Comparison of ENCODE assay signal across 12 mouse cellular contexts in genomic region chr15:95906891-95907290, GRCm38 (mm10).
DNase-seq lines count a peak whose midpoint lies in the region; ATAC-seq and TF ChIP-seq lines count a peak whose summit lies in the region.
"Had no signal": no experiment of that assay in that cellular context is flagged by ENCODE, and none has a peak within 500 bp of the region (broad histone marks: within the 10 kb centered on the region; RNA-seq: fewer than 3 reads in every experiment).

No protein-coding gene starts in this region.

- H3K27me3 ChIP-seq in forebrain, postnatal 0 days (ENCODE audit: insufficient read depth, low read length): no peaks in the 10 kb centered on the region
- H3K27me3 ChIP-seq in forebrain, embryonic 14.5 days (replicated peaks; ENCODE audit: control insufficient read depth, insufficient read depth, low read length): no peaks in the 10 kb centered on the region
- H3K27me3 ChIP-seq in kidney, embryonic 16.5 days (ENCODE audit: insufficient read depth, low read length): no peaks in the 10 kb centered on the region
- no peaks in the 10 kb centered on the region for H3K27me3 ChIP-seq in liver, postnatal 0 days (ENCODE audit: insufficient read depth, low read length)
- no peaks in the 10 kb centered on the region for H3K27me3 ChIP-seq in midbrain, embryonic 11.5 days (ENCODE audit: control insufficient read depth, insufficient read depth, low read length)
- H3K27me3 ChIP-seq: forebrain, embryonic 12.5 days; midbrain, embryonic 12.5 days had no signal

- no peaks in the 10 kb centered on the region for H3K9me3 ChIP-seq in forebrain, postnatal 0 days (ENCODE audit: low read length)
- H3K9me3 ChIP-seq in forebrain, embryonic 14.5 days (replicated peaks; ENCODE audit: control insufficient read depth, low read length): no peaks in the 10 kb centered on the region
- H3K9me3 ChIP-seq in kidney, embryonic 16.5 days (ENCODE audit: low read length): no peaks in the 10 kb centered on the region
- H3K9me3 ChIP-seq in liver, postnatal 0 days (ENCODE audit: low read length): no peaks in the 10 kb centered on the region
- H3K9me3 ChIP-seq in midbrain, embryonic 11.5 days (ENCODE audit: control insufficient read depth, low read length): no peaks in the 10 kb centered on the region
- H3K9me3 ChIP-seq: forebrain, embryonic 12.5 days; midbrain, embryonic 12.5 days had no signal

- no peak for TF ChIP-seq EP300 in liver, postnatal 0 days (IDR thresholded peaks at IDR 0.05; ENCODE audit: low read depth)

- no peaks in the 10 kb centered on the region for H3K4me1 ChIP-seq in forebrain, postnatal 0 days (ENCODE audit: insufficient read depth)
- no peaks in the 10 kb centered on the region for H3K4me1 ChIP-seq in forebrain, embryonic 14.5 days (ENCODE audit: control insufficient read depth, insufficient read depth, low read length)
- H3K4me1 ChIP-seq in kidney, embryonic 16.5 days (ENCODE audit: insufficient read depth, low read length): peaks cover 44% of the 10 kb centered on the region
- H3K4me1 ChIP-seq in liver, postnatal 0 days (ENCODE audit: insufficient read depth): peaks cover 42% of the 10 kb centered on the region
- no peaks in the 10 kb centered on the region for H3K4me1 ChIP-seq in midbrain, embryonic 11.5 days (ENCODE audit: control insufficient read depth, insufficient read depth, low read length)
- H3K4me1 ChIP-seq: midbrain, embryonic 12.5 days had no signal

- no peak for DNase-seq in forebrain, postnatal 0 days
- no peak for DNase-seq in forebrain, embryonic 14.5 days (ENCODE audit: low spot score)
- DNase-seq in kidney, postnatal 25 days: no peak
- DNase-seq in 416B (ENCODE audit: low read depth): peak; percentile 40
- no peak for DNase-seq in liver, postnatal 0 days
- DNase-seq in midbrain, embryonic 11.5 days (ENCODE audit: low spot score, missing footprints): no peak
- DNase-seq in urinary bladder, postnatal 4 days (ENCODE audit: low spot score in 2 of 2): no peak
- DNase-seq: thymus, postnatal 36 days had no signal

- no peak for TF ChIP-seq CTCF in forebrain, postnatal 0 days (IDR thresholded peaks at IDR 0.05; ENCODE audit: low read depth)
- no peak for TF ChIP-seq CTCF in liver, postnatal 0 days (IDR thresholded peaks at IDR 0.05; ENCODE audit: low read depth)

- no peak overlapping the region for H3K27ac ChIP-seq in forebrain, postnatal 0 days (ENCODE audit: low read depth, low read length)
- no peak overlapping the region for H3K27ac ChIP-seq in forebrain, embryonic 14.5 days (ENCODE audit: low read depth, low read length)
- H3K27ac ChIP-seq in kidney, embryonic 16.5 days (ENCODE audit: low read length): peak overlapping the region; percentile 86
- peak overlapping the region; percentile 65 for H3K27ac ChIP-seq in liver, postnatal 0 days (ENCODE audit: low read depth)
- H3K27ac ChIP-seq in midbrain, embryonic 11.5 days (ENCODE audit: low read depth, low read length): no peak overlapping the region
- H3K27ac ChIP-seq: forebrain, embryonic 12.5 days; midbrain, embryonic 12.5 days had no signal

- no peak overlapping the region for H3K9ac ChIP-seq in forebrain, postnatal 0 days
- no peak overlapping the region for H3K9ac ChIP-seq in forebrain, embryonic 14.5 days (ENCODE audit: low read length)
- no peak overlapping the region for H3K9ac ChIP-seq in kidney, embryonic 16.5 days (replicated peaks; ENCODE audit: low read length)
- no peak overlapping the region for H3K9ac ChIP-seq in liver, postnatal 0 days (replicated peaks)
- H3K9ac ChIP-seq in midbrain, embryonic 11.5 days (ENCODE audit: low read length): no peak overlapping the region
- H3K9ac ChIP-seq: forebrain, embryonic 12.5 days; midbrain, embryonic 12.5 days had no signal

- H3K4me2 ChIP-seq in forebrain, postnatal 0 days (ENCODE audit: low read depth): 0 out of 2 replicates have a peak overlapping the region, but pooled peaks have one; percentile 10
- H3K4me2 ChIP-seq in forebrain, embryonic 14.5 days (ENCODE audit: low read length): no peak overlapping the region
- no peak overlapping the region for H3K4me2 ChIP-seq in kidney, embryonic 16.5 days (replicated peaks; ENCODE audit: low read depth, low read length)
- no peak overlapping the region for H3K4me2 ChIP-seq in liver, postnatal 0 days (ENCODE audit: low read depth, low read length)
- H3K4me2 ChIP-seq in midbrain, embryonic 11.5 days: no peak overlapping the region
- H3K4me2 ChIP-seq: forebrain, embryonic 12.5 days; midbrain, embryonic 12.5 days had no signal

- no peak overlapping the region for H3K4me3 ChIP-seq in forebrain, postnatal 0 days (ENCODE audit: low read depth, low read length)
- no peak overlapping the region for H3K4me3 ChIP-seq in forebrain, embryonic 14.5 days (ENCODE audit: low read depth, low read length)
- no peak overlapping the region for H3K4me3 ChIP-seq in kidney, embryonic 16.5 days (ENCODE audit: low read length)
- H3K4me3 ChIP-seq in liver, postnatal 0 days (ENCODE audit: low read depth, low read length): no peak overlapping the region
- H3K4me3 ChIP-seq in midbrain, embryonic 11.5 days (ENCODE audit: low read depth, low read length): no peak overlapping the region
- H3K4me3 ChIP-seq: forebrain, embryonic 12.5 days; midbrain, embryonic 12.5 days had no signal

- peak; percentile 55 for ATAC-seq in forebrain, postnatal 0 days
- ATAC-seq in forebrain, embryonic 14.5 days: no peak
- no peak for ATAC-seq in kidney, embryonic 16.5 days (ENCODE audit: low FRiP score, low TSS enrichment)
- no peak for ATAC-seq in liver, postnatal 0 days
- ATAC-seq in midbrain, embryonic 11.5 days (ENCODE audit: low FRiP score): no peak

- H3K36me3 ChIP-seq in forebrain, postnatal 0 days (ENCODE audit: insufficient read depth): no peaks in the 10 kb centered on the region
- H3K36me3 ChIP-seq in forebrain, embryonic 14.5 days (ENCODE audit: control insufficient read depth, insufficient read depth, low read length): no peaks in the 10 kb centered on the region
- no peaks in the 10 kb centered on the region for H3K36me3 ChIP-seq in kidney, embryonic 16.5 days (ENCODE audit: insufficient read depth, low read length)
- H3K36me3 ChIP-seq in liver, postnatal 0 days (replicated peaks; ENCODE audit: insufficient read depth, low read length): no peaks in the 10 kb centered on the region
- H3K36me3 ChIP-seq in midbrain, embryonic 11.5 days (ENCODE audit: control insufficient read depth, insufficient read depth, low read length): no peaks in the 10 kb centered on the region
- H3K36me3 ChIP-seq: forebrain, embryonic 12.5 days; G1E; midbrain, embryonic 12.5 days had no signal

- WGBS in forebrain, postnatal 0 days: 82% methylated on average over 1 of the region's 1 CpGs
- WGBS in forebrain, embryonic 14.5 days: 93% methylated on average over 1 of the region's 1 CpGs
- WGBS in kidney, embryonic 16.5 days: 87% methylated on average over 1 of the region's 1 CpGs
- 59% methylated on average over 1 of the region's 1 CpGs for WGBS in liver, postnatal 0 days (ENCODE audit: insufficient replicate concordance)
- 97% methylated on average over 1 of the region's 1 CpGs for whole genome bisulfite sequencing in midbrain, embryonic 11.5 days

Comparison
In these comparisons a context has a peak if more than half of its experiments do, and no peak if none do; other contexts are left out.
1. H3K27ac ChIP-seq: peak in kidney, embryonic 16.5 days (single experiment) and liver, postnatal 0 days (single experiment); none in forebrain, postnatal 0 days (single experiment), forebrain, embryonic 14.5 days (single experiment) and midbrain, embryonic 11.5 days (single experiment).